Mouse (Mus musculus) heart, embryonic 11.5 days (tissue): ENCODE measurements around the gene Rad1. TPM values are rescaled to one million over a fixed set of nuclear protein-coding genes. Genes with fewer than 3 reads are reported as not detected.
"Not testable (repeated sequence)": the region's sequence is repeated elsewhere in the genome, so short reads cannot be mapped to it uniquely, and the experiment has no call there.

Experiments used
- ATAC-seq: fragments of 200-750 bp; cut with Nextera tagmentation; replicated peaks from 2 replicates; pipeline ENCODE4 v1.8.0; 2017; ENCODE audit warnings: moderate library complexity; ENCODE audit not compliant: insufficient number of reproducible peaks, low FRiP score, low TSS enrichment
- H3K27ac ChIP-seq: fragments of 300-500 bp; sonication (generic); 2 replicates; pipeline ENCODE4 v1.5.1; 2014; ENCODE audit warnings: mild to moderate bottlenecking, low read depth, low read length
- H3K27me3 ChIP-seq: fragments of 300-500 bp; sonication (generic); 2 replicates; pipeline ENCODE4 v1.6.1; 2014; ENCODE audit warnings: mild to moderate bottlenecking, low read length, mixed read lengths; ENCODE audit not compliant: control insufficient read depth, insufficient read depth
- H3K36me3 ChIP-seq: fragments of 300-500 bp; sonication (generic); 2 replicates; pipeline ENCODE4 v1.6.1; 2014; ENCODE audit warnings: mild to moderate bottlenecking, low read length, moderate library complexity, mixed read lengths; ENCODE audit not compliant: control insufficient read depth, insufficient read depth
- H3K4me1 ChIP-seq: fragments of 300-500 bp; sonication (generic); 2 replicates; pipeline ENCODE4 v1.6.1; 2014; ENCODE audit warnings: low read length; ENCODE audit not compliant: control insufficient read depth, insufficient read depth
- H3K4me2 ChIP-seq: fragments of 300-500 bp; sonication (generic); 2 replicates; pipeline ENCODE4 v1.6.1; 2014; ENCODE audit warnings: mild to moderate bottlenecking, moderate library complexity
- H3K4me3 ChIP-seq: fragments of 300-500 bp; sonication (generic); 2 replicates; pipeline ENCODE4 v1.5.1; 2014; ENCODE audit warnings: low read depth, low read length
- H3K9ac ChIP-seq: fragments of 300-500 bp; sonication (generic); 2 replicates; pipeline ENCODE4 v1.6.1; 2014; ENCODE audit warnings: mild to moderate bottlenecking, low read depth, low read length, moderate library complexity
- H3K9me3 ChIP-seq: fragments of 300-500 bp; sonication (generic); replicated peaks from 2 replicates; pipeline ENCODE4 v1.6.1; 2016; ENCODE audit warnings: low read length; ENCODE audit not compliant: control insufficient read depth
- WGBS: fragments of 180-500 bp; shearing (Covaris S2); extraction: QIAGEN DNeasy Blood & Tissue Kit; methylation state at CpG from one replicate; pipeline ENCODE4 v1.1.7; 2014; ENCODE audit not compliant: insufficient replicate concordance; 5-methylcytosine and 5-hydroxymethylcytosine counted together
- polyA plus RNA-seq: library from polyadenylated mRNA; unstranded; fragments of >200 nt; fragmentation: Nextera tagmentation; extraction: Ambion mirVana; gene quantifications from 2 replicates; pipeline ENCODE4 v1.2.1, GENCODE M21; 2014

Gene Rad1
- polyA plus RNA-seq, 1 experiment from 2014 or later: 20.1 TPM

DNA sequence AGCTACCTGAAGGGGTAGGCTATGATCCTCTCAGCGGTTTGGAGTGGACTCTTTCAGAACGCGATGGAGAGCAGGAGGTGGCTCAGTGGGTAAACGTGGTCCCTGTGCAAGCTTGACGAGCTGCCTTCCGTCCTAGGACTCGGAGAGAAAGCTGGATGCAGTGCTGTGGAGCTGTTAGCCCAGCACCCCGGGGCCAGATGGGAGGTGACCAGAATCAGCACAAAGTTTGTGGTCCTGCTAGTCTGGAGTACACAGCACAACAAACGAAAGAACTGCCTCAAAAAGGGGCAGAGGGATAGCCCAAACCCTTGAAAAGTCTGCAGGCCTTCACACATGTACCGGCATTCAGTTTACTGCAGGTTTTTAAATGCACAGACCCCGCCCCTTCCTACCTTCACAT, 10.1 kb downstream of the Rad1 start:
- Histone ChIP-seq H3K4me3 (no peak overlapping the region), H3K27ac (no peak overlapping the region), H3K27me3 (no peaks in the 10 kb centered on the region), H3K36me3 (peaks cover 7% of the 10 kb centered on the region), H3K9me3 (no peaks in the 10 kb centered on the region), H3K4me1 (no peaks in the 10 kb centered on the region), H3K9ac (no peak overlapping the region), H3K4me2 (no peak overlapping the region)
- ATAC-seq: no peak
- WGBS: 91% methylated on average over 11 of the region's 11 CpGs

DNA sequence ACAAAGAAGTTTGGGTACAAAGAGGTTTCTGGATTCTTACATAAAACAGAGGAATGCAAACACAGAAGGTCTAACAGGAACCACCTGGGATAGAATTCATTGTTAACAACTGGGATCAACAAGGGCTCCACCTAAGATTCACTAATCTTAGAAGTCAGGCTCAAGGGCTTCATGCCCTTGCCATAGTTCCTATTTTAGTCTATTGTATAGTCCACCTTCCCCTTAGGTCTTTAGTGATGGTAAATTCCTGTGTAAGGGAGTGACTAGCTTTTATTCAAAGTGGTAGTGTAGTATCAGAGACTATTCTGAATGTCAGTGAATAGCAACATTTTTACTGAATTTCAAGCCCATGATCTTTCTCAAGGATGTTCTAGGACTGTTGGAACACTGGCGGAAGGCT, 10.9 kb downstream of the Rad1 start:
- not testable (repeated sequence) for ATAC-seq, H3K9ac ChIP-seq, H3K27me3 ChIP-seq, H3K4me2 ChIP-seq, H3K9me3 ChIP-seq, H3K36me3 ChIP-seq, H3K4me1 ChIP-seq, H3K27ac ChIP-seq, H3K4me3 ChIP-seq
- 85% methylated on average over 1 of the region's 1 CpGs for WGBS

DNA sequence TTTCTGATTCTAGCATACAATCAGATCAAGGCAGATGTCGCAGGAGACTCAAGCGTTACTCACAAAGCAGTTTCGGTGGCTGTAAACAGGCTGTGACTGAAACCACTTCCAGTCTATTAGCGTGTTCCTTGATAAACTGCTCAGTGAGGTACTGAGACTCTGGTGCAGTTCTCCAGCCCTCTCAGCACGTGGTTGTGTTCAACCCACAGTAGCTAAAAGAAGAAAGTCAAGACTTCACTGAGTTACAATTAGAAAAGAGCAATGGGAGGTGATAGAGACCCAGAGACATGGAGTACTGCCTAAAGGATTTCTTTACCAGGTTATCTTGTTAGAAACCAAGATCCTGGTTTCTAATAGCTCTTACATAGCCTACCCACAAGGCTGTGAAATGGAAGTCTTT, 13.8 kb downstream of the Rad1 start:
- Histone ChIP-seq H3K27me3 (no peaks in the 10 kb centered on the region), H3K4me3 (no peak overlapping the region), H3K4me1 (no peaks in the 10 kb centered on the region), H3K4me2 (no peak overlapping the region), H3K27ac (no peak overlapping the region), H3K36me3 (0 out of 2 replicates have a peak, but pooled peaks cover 3% of the 10 kb centered on the region), H3K9me3 (no peaks in the 10 kb centered on the region), H3K9ac (no peak overlapping the region)
- ATAC-seq: no peak
- 71% methylated on average over 5 of the region's 5 CpGs for WGBS

DNA sequence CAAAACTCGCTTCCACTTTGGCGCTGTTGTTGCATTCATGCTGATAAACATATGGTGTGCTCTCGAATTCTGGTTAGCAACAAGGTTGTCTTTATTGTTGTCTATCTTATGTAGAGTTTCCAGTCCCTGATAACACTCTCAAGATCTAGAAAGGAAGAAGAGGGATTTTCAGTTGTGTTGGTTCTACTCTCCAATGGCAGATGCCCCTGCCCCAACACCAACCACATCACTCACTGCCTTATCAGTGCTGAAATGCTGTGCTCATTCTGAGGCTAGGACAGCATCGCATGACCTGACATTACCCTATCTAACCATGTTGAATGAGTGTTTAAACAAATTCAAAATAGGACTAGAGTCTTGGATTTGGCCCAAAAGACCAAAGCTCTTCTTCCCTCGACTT, 14.2 kb downstream of the Rad1 start:
- no peaks in the 10 kb centered on the region for H3K27me3 ChIP-seq
- H3K4me1 ChIP-seq: no peaks in the 10 kb centered on the region
- no peaks in the 10 kb centered on the region for H3K9me3 ChIP-seq
- no peak overlapping the region for H3K27ac ChIP-seq
- H3K4me2 ChIP-seq: no peak overlapping the region
- H3K36me3 ChIP-seq: 0 out of 2 replicates have a peak, but pooled peaks cover 3% of the 10 kb centered on the region
- H3K9ac ChIP-seq: no peak overlapping the region
- WGBS: 65% methylated on average over 5 of the region's 5 CpGs
- no peak overlapping the region for H3K4me3 ChIP-seq
- no peak for ATAC-seq

DNA sequence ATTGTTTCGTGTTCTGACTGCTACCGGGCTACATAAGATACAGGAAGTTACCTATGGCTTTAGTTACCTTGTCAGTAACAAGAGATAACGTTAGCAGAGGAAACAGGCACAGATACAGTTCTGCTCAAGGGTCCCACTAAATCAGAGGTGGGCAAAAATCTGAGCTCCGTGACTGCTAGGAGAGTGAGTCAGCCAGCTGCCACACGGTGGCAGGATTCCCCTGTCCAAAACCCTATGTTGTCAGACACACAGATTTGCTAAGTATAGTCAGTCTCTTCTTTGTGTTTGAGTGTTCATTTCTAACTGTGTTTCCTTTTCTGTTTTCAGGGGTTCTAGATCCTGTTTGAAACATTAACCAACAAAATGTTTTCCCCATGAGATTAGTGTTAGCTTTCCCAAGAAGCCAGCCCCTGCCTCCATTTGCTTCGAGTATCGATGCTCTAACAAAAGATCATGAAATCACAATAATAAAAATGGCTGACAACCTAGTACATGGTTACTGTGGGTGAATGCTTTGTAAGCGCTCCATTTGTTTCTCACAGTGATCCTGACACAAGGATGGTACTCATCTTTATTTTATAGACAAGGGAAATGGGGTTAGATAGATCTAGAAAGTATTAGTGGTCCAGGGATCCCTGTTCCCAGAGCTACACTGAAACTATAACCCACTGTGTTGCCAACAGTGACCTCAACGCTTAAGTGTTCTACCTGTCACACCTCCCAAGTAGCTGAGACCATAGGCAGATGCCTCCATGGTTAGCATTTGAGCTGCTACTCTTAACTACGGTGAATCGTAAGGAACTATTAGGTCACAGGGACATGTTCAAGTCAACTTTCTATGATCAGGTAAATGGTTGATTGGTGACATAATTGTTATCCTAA, 15.3 kb downstream of the Rad1 start:
- H3K27me3 ChIP-seq: no peaks in the 10 kb centered on the region
- H3K27ac ChIP-seq: no peak overlapping the region
- H3K4me2 ChIP-seq: no peak overlapping the region
- ATAC-seq: no peak
- WGBS: 55% methylated on average over 11 of the region's 11 CpGs
- H3K9ac ChIP-seq: no peak overlapping the region
- H3K9me3 ChIP-seq: no peaks in the 10 kb centered on the region
- H3K4me3 ChIP-seq: no peak overlapping the region
- no peaks in the 10 kb centered on the region for H3K4me1 ChIP-seq
- H3K36me3 ChIP-seq: 0 out of 2 replicates have a peak, but pooled peaks cover under 1% of the 10 kb centered on the region

DNA sequence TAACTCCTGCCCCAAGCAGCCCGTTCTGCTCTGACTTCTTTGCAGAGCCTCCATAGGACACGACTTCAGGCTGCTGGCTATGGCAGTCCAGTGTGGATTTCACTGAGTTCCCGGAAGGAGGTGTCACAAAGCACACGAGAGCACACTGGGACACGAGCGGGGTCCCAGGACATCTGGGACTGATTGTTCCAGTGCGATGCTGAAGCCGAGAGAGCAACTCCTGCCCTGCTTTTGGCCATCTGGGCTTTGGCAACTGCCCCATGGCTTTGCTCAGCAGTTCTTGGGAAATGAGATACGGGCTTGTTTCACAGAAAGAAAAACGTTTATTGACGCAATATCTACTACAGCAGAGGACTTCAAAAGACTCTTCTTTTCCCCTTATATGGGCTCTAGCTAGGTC, 20.3 kb downstream of the Rad1 start:
- Histone ChIP-seq H3K27me3 (no peaks in the 10 kb centered on the region), H3K27ac (no peak overlapping the region), H3K4me2 (no peak overlapping the region), H3K4me1 (no peaks in the 10 kb centered on the region), H3K4me3 (no peak overlapping the region), H3K9me3 (no peaks in the 10 kb centered on the region), H3K9ac (no peak overlapping the region), H3K36me3 (no peaks in the 10 kb centered on the region)
- 58% methylated on average over 11 of the region's 11 CpGs for WGBS
- no peak for ATAC-seq

DNA sequence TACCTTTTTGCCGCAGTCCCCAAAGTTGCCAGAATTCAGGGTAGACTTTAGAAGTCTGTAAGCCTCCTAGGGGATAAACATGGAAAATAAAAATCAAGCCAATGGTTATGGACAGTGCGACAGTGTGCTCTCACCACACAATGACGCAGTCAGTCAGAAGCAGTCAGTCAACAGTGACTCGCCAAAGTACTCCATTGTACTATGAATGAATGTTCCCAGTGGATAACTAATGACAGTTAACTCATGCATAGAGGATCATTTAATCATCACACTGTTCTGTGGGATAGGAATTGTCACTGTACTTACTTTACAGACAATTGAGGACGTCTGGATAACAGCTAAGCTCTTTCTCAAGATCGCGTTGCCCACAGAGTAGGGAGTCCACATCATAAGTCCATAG, 29.3 kb downstream of the Rad1 start:
- H3K9ac ChIP-seq: no peak overlapping the region
- H3K4me2 ChIP-seq: no peak overlapping the region
- H3K36me3 ChIP-seq: no peaks in the 10 kb centered on the region
- no peaks in the 10 kb centered on the region for H3K27me3 ChIP-seq
- 88% methylated on average over 7 of the region's 7 CpGs for WGBS
- H3K4me1 ChIP-seq: no peaks in the 10 kb centered on the region
- no peak overlapping the region for H3K27ac ChIP-seq
- H3K4me3 ChIP-seq: no peak overlapping the region
- ATAC-seq: no peak
- H3K9me3 ChIP-seq: no peaks in the 10 kb centered on the region

DNA sequence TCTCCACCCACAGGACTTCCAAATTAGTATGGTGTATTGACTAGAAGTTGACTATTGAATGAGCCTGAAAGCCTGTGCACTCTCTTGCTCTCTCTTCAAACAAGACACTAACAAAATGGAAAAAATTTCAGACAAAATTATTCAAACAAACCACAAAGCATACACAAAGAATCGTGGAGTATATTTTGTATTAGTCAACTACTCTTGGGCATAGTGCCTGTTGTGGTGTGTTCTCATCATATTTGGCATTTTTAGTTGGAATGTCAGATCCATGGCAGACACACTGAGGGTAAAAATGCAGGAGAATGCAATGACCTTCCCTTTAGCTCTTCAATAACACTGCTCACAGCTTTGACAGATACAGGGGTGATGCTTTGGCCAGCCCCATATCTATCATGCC, 40.1 kb downstream of the Rad1 start:
- Histone ChIP-seq H3K9ac (no peak overlapping the region), H3K27me3 (no peaks in the 10 kb centered on the region), H3K4me1 (no peaks in the 10 kb centered on the region), H3K9me3 (no peaks in the 10 kb centered on the region), H3K4me3 (no peak overlapping the region), H3K36me3 (no peaks in the 10 kb centered on the region), H3K4me2 (no peak overlapping the region), H3K27ac (no peak overlapping the region)
- ATAC-seq: no peak
- WGBS: 65% methylated on average over 1 of the region's 1 CpGs

DNA sequence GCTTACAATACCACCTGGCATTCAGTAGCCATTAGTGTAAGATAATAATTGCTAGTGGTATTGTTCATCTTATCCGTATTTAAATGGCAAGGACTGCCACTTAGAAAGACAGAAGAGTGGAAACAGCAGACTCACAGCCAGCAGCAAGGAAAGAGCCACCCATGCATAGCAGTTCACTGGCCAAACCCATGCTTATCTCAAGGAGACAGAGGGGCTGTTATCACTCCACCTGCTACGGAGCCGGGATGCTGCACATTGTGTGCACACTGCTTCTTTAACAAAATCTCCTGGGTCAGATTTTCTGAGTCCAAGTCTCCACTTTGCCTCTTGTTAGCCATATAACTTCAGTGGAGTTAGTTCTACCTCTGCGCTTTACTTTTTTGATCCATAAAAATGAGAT, 45.5 kb downstream of the Rad1 start:
- Histone ChIP-seq H3K4me1 (no peaks in the 10 kb centered on the region), H3K27me3 (no peaks in the 10 kb centered on the region), H3K9me3 (no peaks in the 10 kb centered on the region), H3K4me2 (no peak overlapping the region), H3K4me3 (no peak overlapping the region), H3K36me3 (no peaks in the 10 kb centered on the region), H3K9ac (no peak overlapping the region), H3K27ac (no peak overlapping the region)
- 45% methylated on average over 4 of the region's 4 CpGs for WGBS
- ATAC-seq: no peak
